Mouse (Mus musculus): ENCODE measurements at regions not wholly inside any gene's neighbourhood (a gene's known extent, or its start where the extent isn't known, plus 50 kb on each side); places are given as distances from the start of the nearest gene placed in this dataset.
A peak's percentile ranks its signal among the peaks of the same experiment; 100 is the strongest.
"Not testable (repeated sequence)": the region's sequence is repeated elsewhere in the genome, so short reads cannot be mapped to it uniquely, and the experiment has no call there.

- no peak for DNase-seq (ENCODE audit: low read depth, low spot score)
These were observed 251.8 kb downstream of the Dad1 start for GRCm38 (mm10) chr14:54002083-54002482.

GRCm38 (mm10) chr14:54000527-54000926 lies 253.4 kb downstream of the Dad1 start:
- peak; percentile 6 for DNase-seq (ENCODE audit: low read depth, low spot score)

DNA sequence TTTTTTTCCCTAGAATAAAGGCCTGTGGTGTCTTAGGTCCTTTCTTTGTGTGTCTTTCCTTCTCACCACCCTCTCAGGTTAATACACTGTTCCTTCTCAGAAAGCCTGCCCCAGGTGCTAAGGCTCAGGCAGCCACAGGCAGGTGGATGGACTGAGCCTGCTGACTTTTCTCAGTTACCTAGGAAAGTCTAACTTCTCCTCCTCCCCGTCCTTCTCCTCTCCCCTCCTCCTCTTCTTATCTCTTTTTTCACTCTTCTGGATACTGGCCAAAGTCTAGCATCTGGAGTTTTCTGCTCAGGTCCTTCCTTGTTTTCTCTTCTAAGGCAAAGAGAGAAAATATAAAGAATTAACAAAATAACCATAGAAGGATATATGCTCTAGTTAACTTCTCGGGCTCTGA lies 260.5 kb downstream of the Dad1 start:
- no peak for DNase-seq (ENCODE audit: low read depth, low spot score)

DNA sequence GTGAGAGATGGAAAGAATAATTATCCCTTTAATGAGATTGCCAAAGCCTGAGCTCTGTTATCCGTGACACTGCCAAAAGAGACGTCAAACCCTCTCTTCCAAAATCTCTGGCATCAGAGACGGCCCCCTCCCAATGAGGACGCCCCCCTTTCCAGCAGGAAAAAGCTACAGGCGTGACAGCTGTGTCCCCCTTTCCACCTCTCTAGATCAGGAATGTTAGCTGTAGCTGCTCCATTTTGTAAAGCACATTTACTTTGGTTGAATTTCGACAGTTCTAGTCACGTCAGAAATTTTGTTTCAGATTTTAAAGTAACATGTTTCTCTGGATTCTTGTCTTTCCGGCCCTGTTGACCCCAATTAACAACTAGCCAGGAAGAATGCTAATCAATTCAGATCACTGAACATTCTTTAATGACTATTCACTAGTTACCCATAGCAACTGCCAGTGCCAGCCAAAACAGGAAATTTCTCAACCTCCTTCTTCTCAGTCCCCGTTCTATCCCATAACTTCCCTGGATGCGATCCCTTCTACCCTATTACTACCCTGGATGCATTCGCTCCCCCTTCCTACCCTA lies 261.1 kb downstream of the Dad1 start:
- DNase-seq (ENCODE audit: low read depth, low spot score) = no peak

DNA sequence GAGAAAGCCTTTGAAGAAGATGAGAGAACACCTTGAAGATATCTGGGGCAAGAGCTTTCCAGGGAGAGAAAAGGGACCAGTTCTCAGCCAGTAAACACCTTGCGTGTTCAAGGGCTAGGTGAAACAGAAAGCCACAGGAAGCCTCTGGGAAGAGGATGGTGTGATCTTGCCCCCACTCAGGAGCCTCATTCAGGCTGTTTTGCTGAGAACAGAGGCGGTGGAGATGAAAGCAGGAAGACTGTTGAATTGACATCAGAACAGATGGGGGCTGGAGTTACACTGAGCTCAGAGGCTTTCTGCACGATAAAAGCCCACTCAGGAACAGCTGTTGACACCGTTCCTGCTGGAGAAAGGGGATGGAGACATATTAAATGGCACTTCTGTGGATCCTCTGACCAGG lies 262.5 kb downstream of the Dad1 start:
- no peak for DNase-seq (ENCODE audit: low read depth, low spot score)

GRCm38 (mm10) chr14:53980771-53981170 lies 273.1 kb downstream of the Dad1 start:
- no peak for DNase-seq (ENCODE audit: low read depth, low spot score)

GRCm38 (mm10) chr14:53961426-53961825 lies 292.5 kb downstream of the Dad1 start:
- DNase-seq (ENCODE audit: low read depth, low spot score) = peak; percentile 1

DNA sequence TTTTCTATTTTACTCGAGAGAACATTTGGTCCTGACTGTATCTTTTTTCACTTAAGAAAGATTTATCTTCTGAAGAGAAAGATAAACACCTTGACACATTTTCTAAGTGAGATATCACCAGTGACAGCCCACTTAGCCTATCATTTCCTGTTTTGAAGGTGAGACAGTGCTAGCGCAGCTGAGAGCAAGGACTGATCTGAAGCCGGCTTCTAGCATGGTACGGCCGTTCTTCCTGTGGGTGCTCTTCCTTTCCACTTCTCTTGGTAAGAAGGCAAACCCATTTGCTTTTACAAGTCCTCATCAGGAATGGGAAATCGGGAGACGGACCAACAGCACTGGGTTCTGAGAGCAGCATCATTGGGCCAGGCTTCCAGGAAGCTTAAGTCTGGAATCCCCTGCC lies 293.1 kb downstream of the Dad1 start:
- peak; percentile 16 for DNase-seq (ENCODE audit: low read depth, low spot score)

- DNase-seq (ENCODE audit: low read depth, low spot score) = not testable (repeated sequence)
These were observed 318.1 kb downstream of the Dad1 start for GRCm38 (mm10) chr14:53935791-53936231.

- DNase-seq (ENCODE audit: low read depth, low spot score) = not testable (repeated sequence)
These were observed 318.6 kb downstream of the Dad1 start for GRCm38 (mm10) chr14:53935336-53935735.

DNA sequence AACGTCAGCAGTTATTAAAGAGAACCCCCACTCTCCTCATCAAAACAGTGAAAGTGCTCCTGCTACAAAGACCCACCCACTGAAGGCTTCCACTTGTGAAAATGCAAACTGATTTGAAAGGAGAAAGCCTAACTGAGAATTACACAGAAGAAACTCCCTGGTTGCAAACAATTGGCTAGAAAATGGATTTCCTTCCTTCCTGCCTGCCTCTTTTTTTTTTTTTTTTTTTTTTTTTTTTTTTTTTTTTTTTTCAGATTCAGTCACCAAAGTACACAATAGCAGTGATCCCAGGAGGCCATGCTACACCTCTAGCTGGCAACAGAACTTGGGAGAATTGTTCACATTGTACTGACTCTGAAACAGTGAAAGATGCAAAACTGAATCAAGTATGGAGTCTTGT lies 343.0 kb downstream of the Dad1 start:
- no peak for DNase-seq (ENCODE audit: low read depth, low spot score)

GRCm38 (mm10) chr14:53904578-53904977 lies 349.3 kb downstream of the Dad1 start:
- DNase-seq (ENCODE audit: low read depth, low spot score) = no peak

DNA sequence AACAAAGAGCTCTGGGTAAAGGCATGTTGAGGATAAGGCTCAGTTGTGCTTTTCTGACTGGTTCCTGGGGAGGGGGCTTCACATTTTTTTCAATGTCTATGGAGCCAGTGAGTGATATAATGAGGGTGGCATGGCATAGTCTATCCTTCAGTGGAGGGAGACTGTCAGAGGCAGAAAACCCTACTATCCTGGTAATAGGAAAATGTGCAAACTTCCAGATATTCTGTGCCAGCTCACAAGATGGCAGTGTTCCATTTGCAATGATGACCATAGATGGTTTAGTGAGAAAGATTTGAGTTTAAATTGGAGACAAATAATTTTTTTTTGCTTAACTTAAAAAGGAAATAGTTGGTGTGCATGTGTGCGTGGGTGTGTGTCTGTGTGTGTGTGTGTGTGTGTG lies 352.8 kb downstream of the Dad1 start:
- no peak for DNase-seq (ENCODE audit: low read depth, low spot score)

DNA sequence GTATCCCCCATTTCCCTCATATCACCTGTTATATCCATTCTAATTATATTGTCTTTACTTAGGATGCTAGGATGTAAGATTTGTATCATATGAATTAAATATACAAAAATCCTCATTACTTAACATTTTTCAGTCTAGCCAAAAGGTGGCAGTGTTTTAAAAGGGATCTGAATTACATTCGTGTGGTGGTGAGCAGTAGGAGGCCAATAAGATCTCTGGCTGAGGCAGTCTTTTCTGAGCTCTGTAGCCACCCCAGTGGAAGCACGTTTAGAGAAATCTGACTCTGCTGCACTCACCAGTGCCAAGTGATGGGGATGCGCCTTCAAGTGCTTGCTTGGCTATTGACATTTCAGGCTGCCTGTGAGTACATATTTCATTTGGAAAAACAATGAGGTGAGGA lies 372.6 kb downstream of the Dad1 start:
- peak; percentile 26 for DNase-seq (ENCODE audit: low read depth, low spot score)

- no peak for DNase-seq (ENCODE audit: low read depth, low spot score)
These were observed 377.3 kb downstream of the Dad1 start for GRCm38 (mm10) chr14:53876581-53876980.

- no peak for DNase-seq (ENCODE audit: low read depth, low spot score)
These were observed 378.2 kb downstream of the Dad1 start for GRCm38 (mm10) chr14:53875736-53876135.

- no peak for DNase-seq (ENCODE audit: low read depth, low spot score)
These were observed 406.9 kb downstream of the Dad1 start for GRCm38 (mm10) chr14:53847049-53847448.

GRCm38 (mm10) chr14:53845646-53846045 lies 408.3 kb downstream of the Dad1 start:
- DNase-seq (ENCODE audit: low read depth, low spot score) = no peak

DNA sequence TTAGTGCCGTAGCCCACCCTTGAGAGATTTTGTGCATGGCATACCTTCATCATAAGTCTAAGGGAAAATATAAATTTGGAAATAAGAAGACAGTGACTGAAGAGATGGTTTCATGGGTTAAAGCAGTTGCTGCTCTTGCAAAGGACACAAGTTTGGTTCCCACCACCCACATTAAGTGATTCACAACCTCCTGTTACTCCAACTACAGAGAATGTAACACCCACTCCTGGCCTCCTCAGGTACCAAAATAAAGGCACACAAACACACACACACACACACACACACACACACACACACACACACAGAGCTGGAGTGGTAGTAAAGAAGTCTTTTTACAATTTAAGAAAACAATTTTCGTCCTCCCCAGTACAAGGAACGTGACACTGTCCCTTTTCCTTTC lies 421.4 kb downstream of the Dad1 start:
- no peak for DNase-seq (ENCODE audit: low read depth, low spot score)

GRCm38 (mm10) chr14:53831651-53832050 lies 422.3 kb downstream of the Dad1 start:
- DNase-seq (ENCODE audit: low read depth, low spot score) = no peak

DNA sequence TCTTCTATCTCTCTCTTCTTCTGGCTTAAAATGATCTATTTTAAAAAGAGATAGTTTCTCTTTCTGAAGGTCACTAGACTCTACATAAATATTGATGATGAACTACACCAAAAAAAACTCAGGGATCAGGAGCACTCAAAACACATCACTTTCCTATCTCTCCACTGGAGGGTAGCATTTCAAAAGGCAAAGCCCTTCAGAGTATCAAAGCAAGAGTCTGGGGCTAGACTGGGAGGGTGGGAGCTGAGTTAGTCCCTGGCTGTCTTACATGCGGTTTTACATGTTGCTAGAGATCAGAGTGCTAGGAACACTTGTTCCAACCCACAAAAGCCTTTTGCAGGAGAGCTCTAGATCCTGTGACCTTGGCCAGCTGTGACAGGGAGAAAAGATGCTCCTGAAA lies 423.2 kb downstream of the Dad1 start:
- peak; percentile 2 for DNase-seq (ENCODE audit: low read depth, low spot score)

DNA sequence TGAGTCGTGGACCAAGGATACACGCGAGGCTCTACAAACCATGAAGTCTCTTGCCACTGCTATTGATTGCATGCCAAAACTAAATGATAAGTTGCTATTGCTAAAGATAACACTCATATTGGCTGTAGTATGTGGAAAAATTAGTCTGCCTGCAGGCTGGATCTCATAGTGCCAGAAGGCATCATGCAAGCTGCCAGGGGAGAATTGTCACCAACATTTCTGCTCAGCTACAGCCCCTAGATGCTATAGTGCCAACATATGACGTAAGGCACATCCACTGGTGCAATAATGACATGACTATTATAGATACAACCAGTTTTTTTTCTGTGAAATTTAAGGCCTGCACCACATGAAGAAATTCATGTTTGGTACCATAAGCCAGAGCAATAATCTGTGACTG lies 427.1 kb downstream of the Dad1 start:
- DNase-seq (ENCODE audit: low read depth, low spot score) = no peak

GRCm38 (mm10) chr14:53806231-53806630 lies 447.7 kb downstream of the Dad1 start:
- peak; percentile 57 for DNase-seq (ENCODE audit: low read depth, low spot score)

Measured in CD4-positive helper T cell, adult 2 months (primary cell).